Mouse (Mus musculus): Measurements from ENCODE around the gene Lclat1. TPM values are rescaled to one million over a fixed set of nuclear protein-coding genes. Genes with fewer than 3 reads are reported as not detected.

The Lclat1 gene
- polyA plus RNA-seq, 1 experiment, result 20.4 TPM

DNA sequence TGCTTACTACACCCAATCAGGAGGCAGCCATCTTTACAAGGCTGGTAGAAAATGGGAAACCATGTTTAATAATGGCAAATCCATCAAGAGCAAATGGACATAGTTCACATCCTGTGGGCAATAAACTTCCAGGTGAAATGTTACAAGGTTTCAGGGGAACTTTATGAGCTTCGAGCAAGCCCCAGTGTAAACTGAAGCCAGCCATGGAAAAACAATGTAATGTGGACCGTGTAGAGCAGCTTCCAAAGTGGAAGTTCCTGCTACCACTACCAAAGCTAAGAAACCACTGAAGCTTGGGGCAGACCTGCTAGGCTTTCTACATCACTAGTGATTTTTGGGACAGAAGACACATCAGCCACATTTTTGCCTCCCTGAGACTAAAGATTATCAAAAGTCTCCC lies 44.5 kb upstream of the Lclat1 start:
- H3K27me3 ChIP-seq (ENCODE audit: control insufficient read depth, insufficient read depth, insufficient read length), result no peaks in the 10 kb centered on the region
- H3ac ChIP-seq (ENCODE audit: control insufficient read depth, insufficient read length, low read depth), result no peak overlapping the region
- no peaks in the 10 kb centered on the region for H3K79me3 ChIP-seq (ENCODE audit: low read depth)
- no peaks in the 10 kb centered on the region for H3K36me3 ChIP-seq (ENCODE audit: control insufficient read depth, insufficient read depth)
- H3K79me2 ChIP-seq (ENCODE audit: control insufficient read depth, insufficient read depth), result no peaks in the 10 kb centered on the region
- TF ChIP-seq CTCF (IDR thresholded peaks at IDR 0.05; ENCODE audit: control insufficient read depth, insufficient read depth, insufficient read length) (no peak), MYOG (IDR thresholded peaks at IDR 0.05; ENCODE audit: control insufficient read depth, extremely low read depth, insufficient read length) (no peak)
- no peak overlapping the region for H3K4me3 ChIP-seq (ENCODE audit: insufficient read depth, poor library complexity, severe bottlenecking)

DNA sequence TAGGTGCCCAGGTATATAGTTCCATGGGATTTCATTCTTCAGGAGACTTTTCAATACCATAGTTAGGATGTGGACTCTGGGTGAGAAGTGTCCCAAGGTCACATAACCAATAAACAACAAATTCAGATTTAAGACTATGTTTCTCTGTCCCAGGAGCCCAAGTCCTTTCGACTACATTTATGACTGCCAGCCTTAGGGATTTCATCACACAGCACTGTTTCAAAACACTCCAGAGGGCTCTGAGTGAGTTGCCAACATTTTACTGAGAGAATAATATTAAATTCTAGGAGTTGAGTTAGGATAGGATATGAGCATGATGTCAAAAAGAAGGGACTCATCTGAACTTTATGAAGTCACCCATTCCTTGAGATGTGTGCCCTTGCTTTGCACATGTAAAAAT lies 44.0 kb upstream of the Lclat1 start:
- Histone ChIP-seq H3K79me3 (ENCODE audit: low read depth) (no peaks in the 10 kb centered on the region), H3K36me3 (ENCODE audit: control insufficient read depth, insufficient read depth) (no peaks in the 10 kb centered on the region), H3K4me3 (ENCODE audit: insufficient read depth, poor library complexity, severe bottlenecking) (no peak overlapping the region), H3K27me3 (ENCODE audit: control insufficient read depth, insufficient read depth, insufficient read length) (no peaks in the 10 kb centered on the region), H3ac (ENCODE audit: control insufficient read depth, insufficient read length, low read depth) (no peak overlapping the region), H3K79me2 (ENCODE audit: control insufficient read depth, insufficient read depth) (no peaks in the 10 kb centered on the region)
- TF ChIP-seq CTCF (IDR thresholded peaks at IDR 0.05; ENCODE audit: control insufficient read depth, insufficient read depth, insufficient read length) (no peak), MAX (IDR thresholded peaks at IDR 0.05) (no peak), CEBPB (IDR thresholded peaks at IDR 0.05; ENCODE audit: low read depth) (no peak), MYOD1 (IDR thresholded peaks at IDR 0.05; ENCODE audit: control insufficient read depth, insufficient read length, low read depth) (no peak), FOSL1 (IDR thresholded peaks at IDR 0.05; ENCODE audit: insufficient read depth, low read length, poor library complexity, severe bottlenecking) (no peak), USF1 (IDR thresholded peaks at IDR 0.05; ENCODE audit: low read depth) (no peak)

DNA sequence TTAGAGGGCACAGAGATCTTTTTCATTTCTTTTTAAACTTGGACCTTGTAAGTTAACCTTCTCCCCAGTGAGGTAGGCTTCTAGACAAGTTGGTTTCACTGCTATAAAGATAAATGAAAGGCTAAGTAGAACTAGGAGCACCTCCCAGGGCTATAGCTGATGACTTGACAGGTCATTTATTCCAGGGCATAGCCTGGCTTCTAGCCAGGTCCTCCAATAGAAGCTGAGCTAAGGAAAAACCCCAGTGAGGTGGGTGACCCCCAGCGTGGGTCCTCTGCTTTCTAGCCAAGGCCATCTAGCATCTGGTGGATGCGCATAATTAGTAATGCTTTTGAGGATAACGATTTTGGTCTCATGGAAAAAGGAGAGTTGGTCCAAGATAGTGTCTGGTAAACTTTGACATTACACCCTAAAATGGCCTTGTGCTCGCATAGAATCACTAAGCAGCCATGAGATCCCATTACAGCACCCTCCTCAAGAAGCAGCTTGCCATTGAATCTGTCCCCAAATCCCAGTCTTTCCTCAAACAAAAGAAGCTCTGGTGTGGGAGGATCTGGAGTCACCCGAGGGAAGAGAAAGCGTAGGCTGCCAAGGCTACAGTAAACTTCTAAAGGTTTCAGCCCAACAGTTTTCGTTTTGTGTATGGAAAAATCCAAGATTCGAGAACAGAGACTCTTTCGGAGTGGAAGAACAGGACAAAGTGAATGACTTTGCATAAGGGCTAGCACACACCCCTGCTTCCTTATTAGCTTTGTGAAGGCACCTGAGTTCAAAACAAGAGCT lies 41.2 kb upstream of the Lclat1 start:
- Histone ChIP-seq H3K27me3 (ENCODE audit: control insufficient read depth, insufficient read depth, insufficient read length) (no peaks in the 10 kb centered on the region), H3K36me3 (ENCODE audit: control insufficient read depth, insufficient read depth) (no peaks in the 10 kb centered on the region)
- TF ChIP-seq CTCF (IDR thresholded peaks at IDR 0.05; ENCODE audit: control insufficient read depth, insufficient read depth, insufficient read length) (no peak), CEBPB (IDR thresholded peaks at IDR 0.05; ENCODE audit: low read depth) (no peak), MYOD1 (IDR thresholded peaks at IDR 0.05; ENCODE audit: control insufficient read depth, insufficient read length, low read depth) (no peak), MYOG (IDR thresholded peaks at IDR 0.05; ENCODE audit: control insufficient read depth, extremely low read depth, insufficient read length) (no peak), MAX (IDR thresholded peaks at IDR 0.05) (no peak)

DNA sequence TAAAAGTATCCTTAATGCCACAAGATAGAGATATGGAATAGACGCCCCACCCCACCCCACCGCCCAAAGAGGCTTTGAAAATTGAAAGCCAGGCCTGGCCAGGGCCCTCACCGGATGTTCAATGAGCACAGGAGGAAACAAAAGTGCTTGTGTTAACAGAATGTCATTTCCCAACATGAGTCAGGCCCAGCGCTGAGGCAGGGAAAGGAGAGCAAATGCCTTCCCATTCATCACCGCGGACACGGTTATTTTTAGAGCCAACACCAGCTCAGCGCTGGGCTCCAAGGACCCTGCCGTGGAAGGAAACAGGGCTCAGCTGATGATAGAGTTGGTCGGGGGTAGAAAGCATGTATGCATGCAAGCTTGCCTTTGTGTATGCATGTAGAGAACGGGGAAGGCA lies 40.4 kb upstream of the Lclat1 start:
- no peak overlapping the region for H3K4me3 ChIP-seq (ENCODE audit: insufficient read depth, poor library complexity, severe bottlenecking)
- TF ChIP-seq CEBPB (IDR thresholded peaks at IDR 0.05; ENCODE audit: low read depth) (no peak), FOSL1 (IDR thresholded peaks at IDR 0.05; ENCODE audit: insufficient read depth, low read length, poor library complexity, severe bottlenecking) (no peak), MAX (IDR thresholded peaks at IDR 0.05) (no peak), USF1 (IDR thresholded peaks at IDR 0.05; ENCODE audit: low read depth) (no peak), CTCF (IDR thresholded peaks at IDR 0.05; ENCODE audit: control insufficient read depth, insufficient read depth, insufficient read length) (no peak), MYOD1 (IDR thresholded peaks at IDR 0.05; ENCODE audit: control insufficient read depth, insufficient read length, low read depth) (no peak), MYOG (IDR thresholded peaks at IDR 0.05; ENCODE audit: control insufficient read depth, extremely low read depth, insufficient read length) (no peak)
- H3K27me3 ChIP-seq (ENCODE audit: control insufficient read depth, insufficient read depth, insufficient read length), result no peaks in the 10 kb centered on the region
- H3K79me2 ChIP-seq (ENCODE audit: control insufficient read depth, insufficient read depth), result no peaks in the 10 kb centered on the region
- H3ac ChIP-seq (ENCODE audit: control insufficient read depth, insufficient read length, low read depth), result no peak overlapping the region
- H3K36me3 ChIP-seq (ENCODE audit: control insufficient read depth, insufficient read depth), result no peaks in the 10 kb centered on the region
- H3K79me3 ChIP-seq (ENCODE audit: low read depth), result no peaks in the 10 kb centered on the region

More for the DNA sequence above, 41.2 kb upstream of the Lclat1 start:
- H3K79me3 ChIP-seq (ENCODE audit: low read depth), result no peaks in the 10 kb centered on the region
- no peak overlapping the region for H3ac ChIP-seq (ENCODE audit: control insufficient read depth, insufficient read length, low read depth)
- H3K4me3 ChIP-seq (ENCODE audit: insufficient read depth, poor library complexity, severe bottlenecking), result no peak overlapping the region
- H3K79me2 ChIP-seq (ENCODE audit: control insufficient read depth, insufficient read depth), result no peaks in the 10 kb centered on the region

DNA sequence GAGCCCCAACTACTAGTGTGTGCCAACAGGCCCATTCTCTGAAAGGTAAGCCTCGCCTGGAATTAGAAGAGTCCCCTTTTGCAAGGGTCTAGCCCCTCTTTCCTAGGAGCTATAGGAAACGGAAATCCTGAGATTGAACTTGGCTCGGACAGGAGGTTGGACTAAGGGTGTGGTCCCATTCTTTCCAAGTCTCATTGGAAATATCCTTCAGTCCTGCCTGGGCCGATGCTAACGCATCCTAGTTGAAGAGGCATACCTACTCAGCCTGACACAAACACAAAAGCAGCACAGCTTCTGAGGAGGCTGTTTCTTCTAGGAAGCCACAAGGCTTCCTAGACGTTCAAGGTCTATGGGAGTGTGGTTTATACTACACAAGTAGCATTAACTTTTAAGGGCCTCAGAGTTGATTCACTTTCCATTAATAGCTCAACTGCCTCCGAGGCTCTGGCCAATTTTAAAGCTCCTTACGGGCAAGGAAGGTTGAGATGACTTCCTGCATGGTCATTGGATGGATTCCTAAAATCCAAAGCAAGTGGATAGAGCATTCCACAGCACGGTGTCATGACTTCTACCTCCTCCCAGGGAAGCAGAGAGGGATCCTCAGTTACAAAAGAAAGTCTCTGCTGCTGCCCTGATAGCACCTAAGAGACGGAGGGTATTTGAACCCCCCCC lies 39.3 kb upstream of the Lclat1 start:
- Histone ChIP-seq H3K36me3 (ENCODE audit: control insufficient read depth, insufficient read depth) (no peaks in the 10 kb centered on the region), H3K4me3 (ENCODE audit: insufficient read depth, poor library complexity, severe bottlenecking) (no peak overlapping the region), H3K79me3 (ENCODE audit: low read depth) (no peaks in the 10 kb centered on the region), H3ac (ENCODE audit: control insufficient read depth, insufficient read length, low read depth) (no peak overlapping the region), H3K27me3 (ENCODE audit: control insufficient read depth, insufficient read depth, insufficient read length) (no peaks in the 10 kb centered on the region), H3K79me2 (ENCODE audit: control insufficient read depth, insufficient read depth) (no peaks in the 10 kb centered on the region)
- TF ChIP-seq MYOD1 (IDR thresholded peaks at IDR 0.05; ENCODE audit: control insufficient read depth, insufficient read length, low read depth) (no peak), CTCF (IDR thresholded peaks at IDR 0.05; ENCODE audit: control insufficient read depth, insufficient read depth, insufficient read length) (no peak), USF1 (IDR thresholded peaks at IDR 0.05; ENCODE audit: low read depth) (no peak), MAX (IDR thresholded peaks at IDR 0.05) (no peak), CEBPB (IDR thresholded peaks at IDR 0.05; ENCODE audit: low read depth) (no peak), FOSL1 (IDR thresholded peaks at IDR 0.05; ENCODE audit: insufficient read depth, low read length, poor library complexity, severe bottlenecking) (no peak), MYOG (IDR thresholded peaks at IDR 0.05; ENCODE audit: control insufficient read depth, extremely low read depth, insufficient read length) (no peak)

Measured in C2C12 (cell line).